Mouse (Mus musculus) CH12.LX (cell line): ENCODE data around the gene Vmn1r212.

Experiments used
- CTCF ChIP-seq, 2 experiments: IDR thresholded peaks in 1 of 2; conservative IDR thresholded peaks in 1 of 2; 2 replicates each; pipeline ENCODE4 v1.5.1; 2011 to 2012; ENCODE audit warnings: low read depth in 2 of 2, low read length in 2 of 2, improper control_type of control experiment in 1 of 2, inconsistent platforms in 1 of 2, mild to moderate bottlenecking in 1 of 2, moderate library complexity in 1 of 2
- EP300 ChIP-seq: IDR thresholded peaks from 2 replicates; pipeline ENCODE4 v1.6.1; 2011; ENCODE audit warnings: low read length, improper control_type of control experiment
- ETS1 ChIP-seq: conservative IDR thresholded peaks from 2 replicates; pipeline ENCODE4 v1.6.1; 2012; ENCODE audit warnings: low read depth, mild to moderate bottlenecking, inconsistent platforms, low read length, improper control_type of control experiment, moderate library complexity
- ZKSCAN1 ChIP-seq: IDR thresholded peaks from 2 replicates; pipeline ENCODE4 v1.6.1; 2012; ENCODE audit warnings: low read depth, inconsistent platforms, low read length, improper control_type of control experiment, borderline replicate concordance

DNA sequence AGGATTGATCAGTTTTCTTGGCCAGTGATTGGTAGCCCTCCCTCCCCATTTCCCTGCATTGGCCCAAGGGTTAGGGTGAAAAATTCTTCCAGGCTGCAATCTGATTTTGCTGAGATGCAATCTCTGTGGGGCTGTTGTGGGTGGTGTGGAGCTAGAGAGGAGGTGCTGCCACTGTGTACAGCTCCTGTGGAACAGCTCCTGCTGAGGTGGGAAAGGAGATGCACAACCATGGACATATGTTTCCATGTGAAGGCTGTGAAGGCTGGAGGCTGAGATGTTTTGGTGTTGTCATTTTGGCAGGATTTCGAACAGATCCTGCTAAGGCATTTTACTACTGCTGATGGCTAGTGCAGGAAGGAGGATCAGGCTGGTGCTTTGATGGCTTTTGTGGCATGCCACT is 37.2 kb downstream of the Vmn1r212 start:
- TF ChIP-seq ETS1 = no peak
- TF ChIP-seq CTCF (conservative IDR thresholded peaks at IDR 0.05 in 1 of 2, IDR thresholded peaks at IDR 0.05 in 1 of 2; ENCODE audit: low read depth in 2 of 2, low read length in 2 of 2) = no peak
- no peak for TF ChIP-seq ZKSCAN1
- TF ChIP-seq EP300 = no peak
